Mouse (Mus musculus) embryonic facial prominence, embryonic 10.5 days (tissue): ENCODE measurements around the gene Dcaf1. TPM values are rescaled to one million over a fixed set of nuclear protein-coding genes. Genes with fewer than 3 reads are reported as not detected.
A peak's percentile ranks its signal among the peaks of the same experiment; 100 is the strongest.

Experiments
- DNase-seq: peaks from one replicate; pipeline ENCODE4 v3.0.0-alpha.2; 2017; ENCODE audit warnings: low spot score
- H3K27ac ChIP-seq: fragments of 300-500 bp; sonication (generic); replicated peaks from 2 replicates; pipeline ENCODE4 v1.5.1; 2016; ENCODE audit warnings: mild to moderate bottlenecking
- H3K27me3 ChIP-seq: fragments of 300-500 bp; sonication (generic); replicated peaks from 2 replicates; pipeline ENCODE4 v1.6.1; 2016; ENCODE audit warnings: low read depth, mild to moderate bottlenecking; ENCODE audit not compliant: poor library complexity, severe bottlenecking
- H3K36me3 ChIP-seq: fragments of 300-500 bp; sonication (generic); replicated peaks from 2 replicates; pipeline ENCODE4 v1.6.1; 2016; ENCODE audit warnings: mild to moderate bottlenecking, moderate library complexity
- H3K4me1 ChIP-seq: fragments of 300-500 bp; sonication (generic); 2 replicates; pipeline ENCODE4 v1.6.1; 2016
- H3K4me3 ChIP-seq: fragments of 300-500 bp; sonication (generic); 2 replicates; pipeline ENCODE4 v1.5.1; 2016; ENCODE audit warnings: mild to moderate bottlenecking, moderate library complexity
- H3K9me3 ChIP-seq: fragments of 300-500 bp; sonication (generic); 2 replicates; pipeline ENCODE4 v1.6.1; 2016; ENCODE audit warnings: mild to moderate bottlenecking
- WGBS: fragments of 180-500 bp; shearing (Covaris S2); methylation state at CpG from one replicate; pipeline ENCODE4 v1.1.7; 2016; 5-methylcytosine and 5-hydroxymethylcytosine counted together
- polyA plus RNA-seq: library from polyadenylated mRNA; unstranded; fragments of >200 nt; fragmentation: Nextera tagmentation; extraction: Ambion mirVana; gene quantifications from 2 replicates; pipeline ENCODE4 v1.2.1, GENCODE M21; 2016

Gene Dcaf1
- polyA plus RNA-seq: 30.7 and 34.8 TPM in 2 replicates

DNA sequence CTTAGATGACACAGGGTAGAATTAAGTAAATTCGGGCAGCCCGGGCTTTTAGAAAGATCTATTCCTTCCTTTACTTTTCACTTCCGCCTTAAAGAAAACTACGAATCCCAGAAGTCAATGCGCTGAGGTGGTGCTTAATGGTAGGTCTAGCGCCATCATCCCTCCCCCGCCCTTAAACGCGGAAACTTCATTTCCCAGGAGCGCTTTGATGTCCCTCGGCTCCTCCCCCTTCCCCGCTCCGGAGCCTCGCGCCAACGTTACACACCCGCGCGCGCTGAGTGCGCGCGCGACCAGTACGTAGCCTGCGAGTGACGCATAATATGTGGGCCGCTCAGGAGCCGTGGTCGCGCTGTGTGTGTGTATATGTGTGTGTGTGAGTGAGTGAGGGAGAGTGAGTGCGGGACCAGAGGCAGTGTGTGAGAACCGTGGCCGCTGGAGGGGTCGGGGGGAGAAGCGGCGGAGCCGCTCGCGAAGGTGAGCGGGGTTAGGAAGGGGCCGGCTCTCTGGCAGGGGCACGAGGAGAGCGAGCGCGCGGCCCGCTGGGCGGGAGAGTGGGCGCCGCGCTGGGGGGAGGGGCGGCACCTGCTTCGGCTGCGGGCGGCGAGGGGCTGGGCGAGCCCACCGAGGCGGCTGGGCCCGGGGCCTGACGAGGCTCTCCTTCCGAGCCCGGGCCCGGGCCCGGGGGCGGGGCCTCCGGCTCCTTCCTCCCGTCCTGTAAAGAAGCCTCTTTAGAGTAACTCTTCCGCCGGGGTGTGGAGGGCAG, at the start of gene Dcaf1:
Gene Dcaf1, plus strand, starts transcription at position 257 of the 763 bp plus-strand sequence.
- Histone ChIP-seq H3K4me1 (peaks cover 6% of the 10 kb centered on the region; the same call in 1 of the 2 replicates), H3K27me3 (no peaks in the 10 kb centered on the region), H3K4me3 (peak within 1 kb of the TSS; percentile 97), H3K9me3 (no peaks in the 10 kb centered on the region), H3K36me3 (peaks cover 12% of the 10 kb centered on the region), H3K27ac (peak within 1 kb of the TSS; percentile 97)
- under 1% methylated on average over 71 of the region's 71 CpGs for WGBS
- DNase-seq: peak; percentile 95

DNA sequence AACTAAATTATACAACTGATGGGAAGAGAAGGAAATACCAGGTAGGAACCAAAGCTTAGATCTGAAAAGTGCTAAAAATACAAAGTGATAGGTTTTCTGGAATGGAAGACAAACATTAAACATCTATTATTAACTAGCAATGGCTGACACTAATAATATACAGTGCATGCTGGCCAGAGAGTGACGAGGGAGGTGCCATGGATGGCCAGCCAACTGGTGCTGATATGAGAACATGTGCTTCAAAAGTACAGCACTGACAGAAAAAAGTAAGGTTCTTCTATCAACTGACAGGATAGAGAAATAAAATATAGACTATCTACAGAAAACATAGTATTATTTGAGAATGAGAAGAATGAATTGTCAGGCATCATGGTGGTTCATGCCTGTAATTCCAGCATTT, 45.6 kb upstream of the Dcaf1 start:
- Histone ChIP-seq H3K36me3 (no peaks in the 10 kb centered on the region), H3K4me1 (peaks cover 6% of the 10 kb centered on the region; the same call in 1 of the 2 replicates)

DNA sequence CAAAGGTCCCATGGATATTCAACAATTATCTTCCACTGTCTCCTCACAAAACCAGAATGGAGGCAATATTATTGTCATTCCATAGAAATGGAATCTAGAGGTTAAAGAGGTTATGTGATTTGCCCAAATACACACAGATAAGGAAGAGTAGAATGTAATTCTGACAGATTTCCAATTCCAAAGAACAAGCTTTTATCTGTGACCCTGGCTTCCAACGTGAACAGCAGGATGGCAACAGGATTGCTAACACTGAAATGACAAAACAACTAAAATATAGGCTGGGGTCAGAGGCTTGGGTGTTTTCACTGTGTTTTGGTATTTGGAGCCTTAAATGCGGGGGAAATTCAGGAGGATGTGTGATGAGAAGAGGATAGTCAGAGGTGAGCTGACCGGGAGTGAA, 44.3 kb upstream of the Dcaf1 start:
- Histone ChIP-seq H3K9me3 (no peaks in the 10 kb centered on the region), H3K27ac (no peak overlapping the region), H3K27me3 (no peaks in the 10 kb centered on the region), H3K4me3 (no peak overlapping the region), H3K4me1 (peaks cover 6% of the 10 kb centered on the region; the same call in 1 of the 2 replicates), H3K36me3 (no peaks in the 10 kb centered on the region)
- 90% methylated on average over 3 of the region's 3 CpGs for WGBS
- DNase-seq: no peak

More for the DNA sequence above, 45.6 kb upstream of the Dcaf1 start:
- Histone ChIP-seq H3K27ac (no peak overlapping the region), H3K4me3 (no peak overlapping the region), H3K27me3 (no peaks in the 10 kb centered on the region), H3K9me3 (no peaks in the 10 kb centered on the region)
- WGBS: 85% methylated on average over 1 of the region's 1 CpGs
- no peak for DNase-seq

DNA sequence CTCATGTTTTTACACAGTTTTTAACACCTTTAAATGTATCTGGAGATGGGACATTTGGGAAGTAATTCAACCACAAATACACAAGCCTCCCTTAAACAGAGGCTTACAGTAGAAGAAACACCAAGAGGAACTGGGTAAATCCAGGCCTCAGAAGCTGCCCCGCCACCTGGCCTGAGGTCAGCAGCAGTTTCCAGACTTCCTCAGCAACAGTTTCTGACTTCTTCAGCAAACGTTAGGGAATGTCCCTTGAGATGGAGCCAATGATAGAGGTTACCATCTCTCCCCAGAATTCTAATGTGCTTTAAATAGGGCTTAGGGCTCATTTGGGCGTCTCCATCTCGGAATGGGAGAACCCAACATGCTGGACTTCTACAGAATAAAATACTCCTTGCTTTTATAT, 43.4 kb upstream of the Dcaf1 start:
- Histone ChIP-seq H3K27ac (no peak overlapping the region), H3K4me1 (peaks cover 6% of the 10 kb centered on the region; the same call in 1 of the 2 replicates), H3K27me3 (no peaks in the 10 kb centered on the region), H3K36me3 (no peaks in the 10 kb centered on the region), H3K9me3 (no peaks in the 10 kb centered on the region), H3K4me3 (no peak overlapping the region)
- DNase-seq: no peak
- 83% methylated on average over 4 of the region's 4 CpGs for WGBS

DNA sequence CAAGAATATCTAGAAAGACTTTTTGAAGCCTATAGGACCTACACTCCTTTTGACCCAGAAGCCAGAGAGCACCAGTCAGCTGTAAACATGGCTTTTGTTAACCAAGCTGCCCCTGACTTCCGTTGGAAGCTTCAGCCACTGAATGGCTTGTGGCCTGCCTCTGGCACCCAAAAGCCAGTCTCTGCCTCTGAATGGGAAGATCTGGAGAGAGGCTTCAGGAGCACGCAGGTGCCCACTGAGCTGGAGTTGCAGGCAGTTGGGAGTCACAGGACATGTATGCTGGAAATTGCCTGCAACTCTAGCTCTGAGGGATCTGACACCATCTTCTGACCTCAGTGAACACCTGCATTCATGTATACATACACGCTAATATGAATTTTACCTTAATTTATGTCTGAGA, 41.6 kb upstream of the Dcaf1 start:
- no peak for DNase-seq
- no peak overlapping the region for H3K27ac ChIP-seq
- H3K36me3 ChIP-seq: no peaks in the 10 kb centered on the region
- peaks cover 6% of the 10 kb centered on the region; the same call in 1 of the 2 replicates for H3K4me1 ChIP-seq
- 87% methylated on average over 3 of the region's 3 CpGs for WGBS
- H3K4me3 ChIP-seq: no peak overlapping the region
- H3K27me3 ChIP-seq: no peaks in the 10 kb centered on the region
- H3K9me3 ChIP-seq: no peaks in the 10 kb centered on the region

DNA sequence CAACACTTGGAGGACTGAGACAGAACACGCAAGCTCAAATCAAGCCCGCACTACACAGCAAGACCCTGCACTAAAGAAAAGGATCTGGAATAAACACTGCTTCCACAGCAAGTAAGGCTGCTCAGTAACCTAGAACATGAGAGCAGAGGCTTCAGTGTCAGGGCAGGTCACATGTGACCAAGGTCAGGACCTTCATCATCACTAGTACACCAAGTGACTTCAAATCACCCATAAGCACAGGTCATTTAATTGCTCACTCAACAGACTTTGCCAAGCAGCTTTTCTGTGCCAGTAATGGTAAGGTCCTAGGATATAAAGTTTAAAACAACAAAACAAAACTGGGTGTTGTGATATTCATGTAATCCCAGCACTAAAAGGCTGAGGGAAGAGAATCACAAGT, 38.1 kb upstream of the Dcaf1 start:
- 98% methylated on average over 2 of the region's 2 CpGs for WGBS
- H3K36me3 ChIP-seq: no peaks in the 10 kb centered on the region
- H3K27me3 ChIP-seq: no peaks in the 10 kb centered on the region
- H3K27ac ChIP-seq: no peak overlapping the region
- H3K4me1 ChIP-seq: peaks cover 18% of the 10 kb centered on the region
- DNase-seq: no peak
- no peaks in the 10 kb centered on the region for H3K9me3 ChIP-seq
- H3K4me3 ChIP-seq: no peak overlapping the region

DNA sequence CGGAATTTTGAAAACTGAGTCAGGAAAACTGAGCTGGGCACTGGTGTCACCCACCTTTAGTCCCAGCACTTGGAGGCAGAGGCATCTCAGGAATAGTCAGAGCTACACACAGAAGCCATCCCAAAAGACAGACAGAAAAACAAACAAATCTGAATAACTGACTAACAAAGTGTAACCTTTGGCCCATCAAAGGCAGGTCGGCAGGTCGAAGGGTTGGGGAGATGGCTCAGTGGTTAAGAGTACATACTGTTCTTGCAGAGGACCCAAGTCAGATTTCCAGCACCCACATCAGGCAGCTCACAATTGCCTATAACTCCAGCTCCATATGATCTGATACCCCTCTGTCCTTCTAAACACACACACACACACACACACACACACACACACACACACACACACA, 36.5 kb upstream of the Dcaf1 start:
- DNase-seq: no peak
- no peak overlapping the region for H3K27ac ChIP-seq
- H3K36me3 ChIP-seq: no peaks in the 10 kb centered on the region
- WGBS: 91% methylated on average over 3 of the region's 3 CpGs
- H3K27me3 ChIP-seq: no peaks in the 10 kb centered on the region
- no peak overlapping the region for H3K4me3 ChIP-seq
- H3K4me1 ChIP-seq: peaks cover 16% of the 10 kb centered on the region
- no peaks in the 10 kb centered on the region for H3K9me3 ChIP-seq

DNA sequence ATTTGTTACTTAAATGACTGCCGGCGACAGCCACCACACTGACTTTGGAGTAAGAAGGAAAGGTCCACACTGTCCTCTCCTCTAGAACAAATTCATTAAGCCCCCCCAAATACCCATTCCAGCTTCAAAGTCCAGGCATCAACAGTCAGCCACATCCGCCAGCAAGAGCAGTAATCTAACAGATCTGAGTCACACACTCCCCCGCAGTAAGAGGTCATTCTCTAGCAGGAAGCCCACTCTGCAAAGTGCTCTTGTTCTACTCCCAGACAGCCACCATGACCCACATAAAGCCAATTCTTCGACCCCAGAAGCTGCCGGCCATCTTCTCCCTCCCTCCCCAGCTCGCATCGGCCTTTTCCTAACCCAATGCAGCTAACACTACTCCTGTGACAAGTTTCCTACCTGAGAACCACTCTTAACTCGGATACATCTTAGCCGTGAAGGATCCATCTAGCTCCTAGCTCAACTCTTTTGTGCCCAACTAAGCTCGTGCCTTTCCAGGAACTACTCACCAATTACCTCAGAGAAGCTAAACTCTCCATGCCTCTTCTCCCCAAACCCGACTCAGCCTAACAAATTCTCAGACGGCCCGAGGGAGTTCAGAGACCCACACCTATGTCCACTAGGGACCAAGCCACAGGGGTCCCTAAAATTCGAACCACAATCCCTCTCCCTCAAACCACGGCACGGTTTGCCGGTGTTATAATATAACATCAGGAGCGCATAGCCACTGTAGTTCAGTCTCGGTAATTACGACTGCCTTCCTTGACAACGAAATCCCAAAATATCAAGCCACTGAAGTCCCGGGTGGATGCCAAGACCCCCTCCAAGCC, 33.5 kb upstream of the Dcaf1 start:
- Histone ChIP-seq H3K27ac (peak overlapping the region; percentile 98), H3K9me3 (no peaks in the 10 kb centered on the region), H3K27me3 (no peaks in the 10 kb centered on the region), H3K4me1 (peaks cover 16% of the 10 kb centered on the region), H3K4me3 (peak overlapping the region; percentile 99), H3K36me3 (no peaks in the 10 kb centered on the region)
- 7% methylated on average over 23 of the region's 23 CpGs for WGBS
- peak; percentile 36 for DNase-seq

DNA sequence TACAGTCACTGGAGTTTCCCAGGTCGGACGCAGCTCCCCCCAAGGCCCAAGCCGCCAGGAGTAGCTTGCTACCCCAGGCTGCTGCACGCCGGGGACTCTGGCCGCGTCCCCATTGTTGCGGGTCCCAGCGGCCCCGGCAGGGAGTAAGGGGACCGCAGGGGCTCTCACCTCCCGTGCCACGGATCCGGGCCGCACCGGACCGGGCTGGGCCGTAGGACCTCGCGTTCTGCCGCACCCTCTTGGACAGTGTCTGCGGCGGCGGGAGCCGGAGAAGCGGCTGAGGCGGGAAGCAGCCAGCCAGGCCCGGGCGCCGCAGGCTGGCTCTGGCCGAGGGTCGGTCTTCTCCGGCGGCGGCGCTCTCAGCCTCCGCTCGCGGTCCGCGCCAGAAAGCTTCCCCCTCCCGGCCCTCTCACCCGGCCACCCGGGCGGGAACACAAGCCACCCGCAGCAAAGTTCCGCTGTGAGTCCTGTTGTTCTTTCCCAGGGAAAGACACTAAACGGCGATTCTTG, 32.8 kb upstream of the Dcaf1 start, which contains the start of gene Rad54l2:
Gene Rad54l2, minus strand, starts transcription at position 383 of the 510 bp plus-strand sequence.
- Histone ChIP-seq H3K27ac (peak within 1 kb of the TSS; percentile 98), H3K9me3 (no peaks in the 10 kb centered on the region), H3K27me3 (no peaks in the 10 kb centered on the region), H3K4me3 (peak within 1 kb of the TSS; percentile 99), H3K36me3 (no peaks in the 10 kb centered on the region), H3K4me1 (peaks cover 16% of the 10 kb centered on the region)
- under 1% methylated on average over 49 of the region's 49 CpGs for WGBS
- DNase-seq: peak; percentile 91

DNA sequence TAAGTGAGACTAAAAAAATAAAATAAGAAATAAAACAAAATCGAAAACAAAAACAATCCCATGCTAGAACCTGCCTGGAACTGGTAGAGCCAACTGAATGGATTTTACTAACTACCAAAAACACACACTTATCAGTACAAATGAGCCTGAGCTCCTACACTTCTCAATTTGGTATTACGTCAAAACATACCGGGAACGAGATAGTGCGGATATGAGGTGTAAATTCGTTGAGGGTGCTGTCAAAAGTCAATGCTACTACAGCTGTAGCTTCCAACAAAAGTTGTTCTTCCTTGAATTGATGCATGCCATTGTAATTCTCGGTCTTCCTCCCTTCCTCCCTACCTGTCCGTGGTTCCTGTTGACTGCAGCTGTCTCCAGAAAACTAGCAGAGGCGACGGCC, 32.3 kb upstream of the Dcaf1 start:
- 25% methylated on average over 10 of the region's 10 CpGs for WGBS
- Histone ChIP-seq H3K36me3 (no peaks in the 10 kb centered on the region), H3K27me3 (no peaks in the 10 kb centered on the region), H3K4me1 (peaks cover 16% of the 10 kb centered on the region), H3K9me3 (no peaks in the 10 kb centered on the region), H3K4me3 (peak overlapping the region; percentile 99), H3K27ac (peak overlapping the region; percentile 98)
- peak; percentile 9 for DNase-seq

DNA sequence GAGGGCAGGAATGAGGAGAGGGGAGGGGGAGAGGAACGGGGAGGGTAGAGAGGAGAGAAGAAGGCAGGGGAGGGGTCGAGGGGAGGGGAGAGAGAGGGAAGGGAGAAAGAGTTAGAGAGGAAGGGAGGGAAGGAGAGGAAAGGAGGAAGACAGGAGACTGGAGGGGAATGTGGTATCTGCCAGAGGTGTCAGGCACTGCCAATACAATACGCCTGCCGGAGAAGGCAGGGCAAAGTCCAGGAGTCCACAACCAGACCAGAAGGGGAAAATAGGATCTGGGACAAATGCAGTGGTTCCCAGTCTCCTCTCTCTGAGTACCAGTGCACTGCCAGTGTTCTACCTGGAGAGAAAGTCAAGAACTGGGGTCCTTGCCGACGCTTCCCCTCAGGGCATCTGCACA, 30.8 kb upstream of the Dcaf1 start:
- no peak for DNase-seq
- H3K9me3 ChIP-seq: no peaks in the 10 kb centered on the region
- H3K27ac ChIP-seq: no peak overlapping the region
- H3K36me3 ChIP-seq: no peaks in the 10 kb centered on the region
- H3K27me3 ChIP-seq: no peaks in the 10 kb centered on the region
- H3K4me3 ChIP-seq: no peak overlapping the region
- WGBS: 70% methylated on average over 6 of the region's 6 CpGs
- peaks cover 16% of the 10 kb centered on the region for H3K4me1 ChIP-seq

DNA sequence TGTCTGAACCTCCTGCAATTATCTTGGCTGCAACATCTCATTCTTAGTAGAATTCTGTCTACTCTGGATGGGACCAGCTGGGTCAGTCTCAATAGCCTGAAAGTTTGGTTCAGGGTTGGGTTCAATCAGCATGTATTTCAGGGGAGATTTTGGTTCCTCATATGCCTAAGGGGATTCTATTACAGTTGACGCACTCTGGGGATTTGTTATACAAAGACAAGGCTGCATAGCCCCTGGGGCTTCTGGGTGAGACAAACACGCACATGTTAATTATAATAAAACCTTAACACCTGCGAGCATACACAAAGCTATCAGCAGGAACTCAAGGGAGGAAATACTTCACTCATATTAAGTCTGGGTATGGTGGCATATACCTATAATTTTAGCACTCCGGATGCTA, 15.2 kb upstream of the Dcaf1 start:
- no peak for DNase-seq
- Histone ChIP-seq H3K9me3 (peaks cover 10% of the 10 kb centered on the region; the same call in 1 of the 2 replicates), H3K4me3 (no peak overlapping the region), H3K27me3 (no peaks in the 10 kb centered on the region), H3K27ac (no peak overlapping the region), H3K4me1 (no peaks in the 10 kb centered on the region), H3K36me3 (no peaks in the 10 kb centered on the region)
- WGBS: 77% methylated on average over 4 of the region's 4 CpGs
